Mouse (Mus musculus) ovary, adult 18-20 months (tissue): Measurements from ENCODE around the gene Ddx59.

ENCODE experiments used
- DNase-seq: peaks from one replicate; pipeline ENCODE4 v3.0.0; 2022; ENCODE audit warnings: low spot score, mixed read lengths

Gene Ddx59

DNA sequence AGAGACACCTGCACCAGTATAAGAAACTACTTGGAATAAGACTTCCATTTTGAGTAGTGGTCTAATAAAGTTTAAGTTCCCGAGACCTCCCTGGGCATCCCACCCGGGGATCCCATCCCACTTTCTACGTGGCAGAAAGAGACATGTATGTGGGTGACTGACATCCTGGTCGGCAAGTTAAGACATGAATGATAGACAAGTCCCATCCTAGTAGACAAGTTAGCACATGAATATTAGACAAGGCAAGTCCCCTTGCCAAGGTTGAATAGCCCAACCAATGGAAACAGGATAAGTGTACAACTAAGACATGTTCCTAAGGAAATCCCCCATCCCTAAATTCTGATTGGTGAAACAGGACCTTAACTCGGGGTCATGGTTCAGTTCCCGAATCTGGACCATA lies 34.5 kb downstream of the Ddx59 start:
- DNase-seq: no peak

DNA sequence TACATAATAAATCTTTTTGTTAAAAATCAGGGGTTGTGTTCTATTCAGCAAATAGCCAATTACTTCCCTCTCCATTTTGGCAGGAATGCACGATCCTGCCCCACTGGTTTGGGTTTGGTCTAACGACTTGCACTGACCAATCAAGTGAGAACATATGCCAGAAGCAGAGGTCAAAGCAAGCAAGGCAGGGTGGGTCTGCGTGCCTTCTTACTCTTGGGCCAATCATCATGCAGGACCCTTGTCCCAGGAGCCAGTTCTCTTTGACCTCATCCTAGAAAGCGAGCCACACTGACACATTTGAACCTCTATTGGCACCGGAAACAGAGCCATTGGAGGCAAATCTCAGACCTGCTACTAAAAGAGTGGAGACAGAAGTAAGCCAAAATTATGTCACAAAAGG lies 35.1 kb downstream of the Ddx59 start:
- no peak for DNase-seq

DNA sequence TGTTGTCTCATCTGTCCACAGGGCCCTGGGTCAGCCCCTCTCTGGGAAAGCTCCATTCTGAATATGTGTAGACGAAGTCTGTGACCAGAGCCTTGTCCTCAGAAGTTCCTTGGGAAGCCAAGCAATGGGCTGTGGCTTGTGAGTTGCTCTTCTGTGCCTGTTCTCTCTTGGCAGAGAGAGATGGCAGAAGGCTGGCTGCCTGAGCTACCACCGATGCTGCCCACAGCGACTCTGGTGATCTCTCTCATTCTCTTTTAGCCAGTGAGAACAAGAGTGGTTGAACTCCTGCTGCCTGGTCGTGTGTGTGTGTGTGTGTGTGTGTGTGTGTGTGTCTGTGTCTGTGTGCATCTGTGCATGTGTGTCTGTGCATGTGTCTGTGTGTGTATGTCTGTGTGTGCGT lies 37.4 kb downstream of the Ddx59 start:
- no peak for DNase-seq

DNA sequence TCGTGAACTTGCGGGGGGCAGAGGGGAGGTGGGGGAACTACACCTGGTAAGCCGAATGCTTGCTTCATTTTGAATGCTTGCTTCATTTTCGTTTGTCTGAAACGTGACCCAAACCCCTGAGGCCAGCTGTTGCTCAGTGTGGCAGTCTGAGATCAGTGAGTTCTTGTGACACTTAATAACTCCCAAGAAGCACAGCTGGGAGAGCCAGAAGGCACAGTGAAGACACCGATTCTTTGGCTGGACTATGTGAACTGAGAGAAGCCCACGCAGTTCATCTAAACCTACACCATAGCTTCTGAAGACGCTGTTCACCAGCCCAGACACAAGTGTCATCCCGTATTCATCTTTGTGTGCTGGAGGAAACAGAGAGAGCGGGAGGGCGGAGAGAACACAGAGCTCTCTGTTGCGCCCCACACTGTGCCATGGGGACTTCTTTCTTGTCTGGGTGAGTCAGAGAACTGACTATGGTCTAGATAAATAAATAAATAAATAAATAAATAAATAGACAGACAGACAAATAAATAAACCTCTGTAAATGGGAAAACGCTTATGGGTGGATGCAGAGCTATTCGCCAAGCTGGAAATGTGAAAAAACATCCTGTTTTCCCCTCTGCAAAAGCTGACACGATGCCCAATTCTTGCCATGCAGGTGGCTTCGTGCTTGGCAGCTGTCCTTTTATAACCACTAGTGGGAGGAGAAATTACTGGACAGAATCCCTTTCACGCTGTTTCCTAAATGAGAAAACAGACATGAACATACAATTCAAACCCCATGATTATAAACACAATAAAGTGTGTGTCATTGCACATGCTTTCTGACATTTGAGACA lies 40.9 kb downstream of the Ddx59 start:
- no peak for DNase-seq

GRCm38 (mm10) chr1:136456741-136457140 lies 41.7 kb downstream of the Ddx59 start:
- no peak for DNase-seq

DNA sequence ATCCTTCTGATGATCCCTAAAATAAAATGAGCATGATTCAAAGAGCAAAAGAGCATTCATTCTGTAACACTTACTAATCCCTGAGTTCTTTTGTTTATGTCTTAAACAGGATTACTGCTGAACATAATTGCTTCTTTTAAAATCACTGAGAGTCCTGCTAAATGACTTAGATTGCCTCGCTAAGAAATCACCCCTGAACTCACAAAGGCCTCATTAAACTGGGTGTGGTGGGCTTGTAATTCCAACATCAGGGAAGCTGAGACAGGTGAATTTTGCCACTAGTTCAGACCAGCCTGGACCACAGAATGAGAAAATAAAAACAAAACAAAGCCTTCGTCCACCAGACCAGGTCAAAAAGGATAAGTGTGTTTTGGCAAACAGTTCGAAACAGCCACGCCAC lies 42.3 kb downstream of the Ddx59 start:
- DNase-seq: no peak

DNA sequence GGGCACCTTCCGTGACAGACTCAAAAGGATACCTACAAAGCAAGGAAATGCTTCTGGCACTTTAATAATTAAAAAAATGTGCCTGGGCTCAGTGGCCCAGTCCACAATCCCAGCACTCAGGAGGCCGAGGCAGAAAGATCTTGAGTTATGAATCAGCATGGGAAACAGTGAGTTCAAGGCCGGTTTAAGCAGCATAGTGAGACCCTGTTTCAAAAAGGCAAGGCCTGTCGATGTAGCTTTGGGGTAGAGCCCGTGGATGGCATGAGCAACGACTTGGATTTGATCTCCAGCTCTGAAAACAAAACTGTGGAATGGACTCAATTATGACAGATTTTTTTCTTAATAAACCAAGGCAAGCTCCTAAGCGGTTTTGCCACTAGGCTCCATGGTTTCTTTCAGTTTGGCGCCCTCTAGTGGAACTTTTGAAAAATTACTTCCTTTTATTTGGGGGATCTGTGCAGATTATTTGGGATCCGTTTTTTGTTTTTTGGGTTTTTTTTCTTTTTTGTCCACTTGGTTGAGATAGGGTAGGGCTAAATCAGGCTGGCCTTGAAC lies 43.7 kb downstream of the Ddx59 start:
- no peak for DNase-seq

GRCm38 (mm10) chr1:136462443-136462842 lies 47.4 kb downstream of the Ddx59 start:
- no peak for DNase-seq

DNA sequence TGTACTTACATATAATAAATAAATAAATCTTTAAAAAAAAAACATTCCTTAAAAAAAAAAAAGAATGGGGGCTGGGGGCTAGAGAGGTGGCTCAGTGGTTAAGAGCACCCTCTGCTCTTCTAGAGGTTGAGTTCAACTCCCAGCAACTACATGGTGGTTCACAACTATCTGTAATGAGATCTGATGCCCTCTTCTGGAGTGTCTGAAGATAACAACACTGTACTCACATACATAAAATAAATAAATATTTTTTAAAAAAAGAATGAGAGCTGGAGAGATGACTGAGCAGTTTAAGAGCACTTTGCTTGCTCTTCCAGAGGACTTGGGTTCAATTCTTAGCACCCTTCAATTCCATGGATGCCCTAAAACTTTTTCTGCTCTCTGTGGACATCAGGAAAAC lies 50.1 kb downstream of the Ddx59 start:
- no peak for DNase-seq

- peak; percentile 92 for DNase-seq
Measured at GRCm38 (mm10) chr1:136466143-136466811, 51.2 kb downstream of the Ddx59 start, which contains the start of gene Kif14. TSS of gene Kif14 (plus strand) at chr1:136466343.

- no peak for DNase-seq
Measured at GRCm38 (mm10) chr1:136469408-136469807, 54.3 kb downstream of the Ddx59 start.

DNA sequence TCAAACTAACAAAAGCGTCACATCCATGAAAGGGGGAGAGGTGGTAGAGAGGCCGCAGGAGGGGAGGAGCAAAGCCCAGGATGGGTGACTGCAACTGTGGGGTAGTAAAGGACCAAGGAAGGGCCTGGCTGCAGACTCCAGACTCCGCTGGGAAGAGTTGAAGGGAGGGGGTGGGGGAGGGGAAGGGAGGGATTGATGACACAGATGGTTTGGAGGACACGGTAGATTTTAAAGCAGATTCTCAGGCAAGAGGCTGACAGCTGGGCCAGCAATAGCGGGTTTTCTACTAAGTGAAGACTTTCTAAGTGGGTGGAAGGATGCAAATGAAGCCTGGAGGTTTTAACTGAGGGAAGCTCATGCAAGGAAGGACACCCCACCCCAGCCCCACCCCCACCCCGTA lies 55.4 kb downstream of the Ddx59 start:
- DNase-seq: no peak
